Mouse (Mus musculus): ENCODE measurements around the gene Ank.
A peak's percentile ranks its signal among the peaks of the same experiment; 100 is the strongest.

- TF ChIP-seq CTCF (IDR thresholded peaks at IDR 0.05) (peak; percentile 7; the same call in 1 of the 2 replicates), EP300 (IDR thresholded peaks at IDR 0.05) (no peak)
These were observed 130.1 kb downstream of the Ank start for GRCm38 (mm10) chr15:27596463-27597140.
